Mouse (Mus musculus): ENCODE measurements around the gene Upp1. TPM values are rescaled to one million over a fixed set of nuclear protein-coding genes. Genes with fewer than 3 reads are reported as not detected.
"Not testable (repeated sequence)": the region's sequence is repeated elsewhere in the genome, so short reads cannot be mapped to it uniquely, and the experiment has no call there.

The Upp1 gene
- polyA plus RNA-seq, 1 experiment = 30.4 TPM

DNA sequence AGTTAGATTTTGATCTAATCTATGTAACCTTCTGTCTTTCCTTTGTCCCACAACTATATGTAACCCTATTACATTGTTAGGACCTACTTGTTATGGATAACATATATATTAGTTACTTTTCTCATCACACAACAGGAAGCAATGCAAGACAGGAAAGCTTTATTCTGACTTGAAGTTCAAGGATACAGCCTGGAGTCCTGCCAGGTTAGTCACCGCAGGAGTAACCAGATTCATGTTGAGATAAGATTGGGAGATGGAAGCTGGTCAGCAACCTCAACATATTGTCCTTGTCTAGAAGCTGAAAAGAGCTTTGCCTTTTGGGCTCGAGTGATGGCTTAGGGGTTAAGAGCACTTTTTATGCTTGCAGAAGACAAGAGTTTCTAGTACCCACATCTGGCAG lies 30.3 kb downstream of the Upp1 start:
- Histone ChIP-seq H3K4me3 (replicated peaks; ENCODE audit: extremely low read depth, low read depth, low read length) (no peak overlapping the region), H3K4me1 (ENCODE audit: control insufficient read depth, insufficient read depth, low read length) (no peaks in the 10 kb centered on the region)
- WGBS = 39% methylated on average over 2 of the region's 2 CpGs
- no peak for DNase-seq
- no peak for TF ChIP-seq CTCF (IDR thresholded peaks at IDR 0.05; ENCODE audit: insufficient read depth, low read length)

DNA sequence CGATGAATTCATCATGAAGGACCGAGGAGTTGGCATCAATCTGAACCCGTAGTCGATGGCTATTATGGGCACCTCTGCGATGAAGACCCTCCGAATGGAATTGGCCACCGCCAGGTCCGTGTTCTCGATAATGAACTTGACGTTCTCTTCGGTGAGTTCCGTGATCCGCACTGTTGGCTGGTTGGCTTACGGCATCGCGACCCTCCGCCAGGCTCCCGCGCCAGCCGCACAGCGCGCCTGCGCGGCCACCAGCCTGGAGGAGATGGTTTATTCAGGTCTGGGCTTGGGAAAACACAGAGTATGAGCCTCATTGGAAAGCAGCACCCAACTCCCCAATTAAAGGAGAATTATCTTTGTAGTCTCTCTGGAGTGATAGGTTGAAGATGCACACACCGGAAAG lies 32.5 kb downstream of the Upp1 start:
- WGBS = 82% methylated on average over 25 of the region's 25 CpGs
- not testable (repeated sequence) for H3K4me1 ChIP-seq (ENCODE audit: control insufficient read depth, insufficient read depth, low read length); DNase-seq; H3K4me3 ChIP-seq (replicated peaks; ENCODE audit: extremely low read depth, low read depth, low read length)

DNA sequence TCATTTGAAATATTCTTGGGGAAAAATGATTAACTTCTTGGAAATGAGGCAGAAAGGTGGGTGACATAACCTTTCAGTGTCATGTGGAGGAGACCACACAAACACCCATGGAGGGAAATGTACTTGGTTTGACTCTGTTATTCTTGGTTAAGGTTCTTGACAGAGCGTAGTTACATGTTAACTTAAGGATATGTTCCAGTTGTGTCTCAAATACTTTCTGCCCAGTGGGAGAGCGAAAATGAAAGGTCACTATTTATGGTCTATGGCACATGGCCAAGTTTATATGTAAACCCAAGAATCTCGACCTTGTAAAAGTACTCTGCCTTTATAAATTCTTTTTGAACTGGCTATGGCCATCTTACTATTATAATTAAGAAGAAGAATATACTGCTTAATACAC lies 42.0 kb downstream of the Upp1 start:
- no peak for DNase-seq
- Histone ChIP-seq H3K4me1 (ENCODE audit: control insufficient read depth, insufficient read depth, low read length) (no peaks in the 10 kb centered on the region), H3K4me3 (replicated peaks; ENCODE audit: extremely low read depth, low read depth, low read length) (no peak overlapping the region)
- WGBS = 29% methylated on average over 3 of the region's 3 CpGs
- TF ChIP-seq CTCF (IDR thresholded peaks at IDR 0.05; ENCODE audit: insufficient read depth, low read length) (no peak), POLR2A (IDR thresholded peaks at IDR 0.05; ENCODE audit: borderline replicate concordance, extremely low read depth, low read depth, low read length) (no peak)

DNA sequence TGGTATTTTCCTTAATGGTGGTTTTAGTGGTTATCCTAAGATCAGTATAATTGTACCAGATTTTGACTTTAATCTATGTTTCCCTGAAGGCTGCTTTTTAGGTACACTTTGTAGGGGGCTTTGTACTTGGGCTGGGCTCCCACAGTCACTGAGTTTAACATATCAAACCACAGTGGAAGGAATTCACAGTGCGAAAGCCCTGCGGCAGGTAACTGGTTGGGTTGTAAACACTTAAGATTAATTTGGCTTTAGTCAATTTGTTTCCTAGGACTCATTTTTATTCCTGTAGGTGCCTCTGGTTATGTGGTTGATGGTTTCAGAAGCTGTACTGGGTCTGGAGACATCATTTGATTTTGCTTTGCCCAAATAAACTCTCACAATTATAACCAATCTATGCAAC lies 49.4 kb downstream of the Upp1 start:
- no peak for DNase-seq
- H3K4me3 ChIP-seq (replicated peaks; ENCODE audit: extremely low read depth, low read depth, low read length) = no peak overlapping the region
- 82% methylated on average over 2 of the region's 2 CpGs for WGBS
- no peak for TF ChIP-seq CTCF (IDR thresholded peaks at IDR 0.05; ENCODE audit: insufficient read depth, low read length)
- no peak for TF ChIP-seq POLR2A (IDR thresholded peaks at IDR 0.05; ENCODE audit: borderline replicate concordance, extremely low read depth, low read depth, low read length)
- H3K4me1 ChIP-seq (ENCODE audit: control insufficient read depth, insufficient read depth, low read length) = no peaks in the 10 kb centered on the region

DNA sequence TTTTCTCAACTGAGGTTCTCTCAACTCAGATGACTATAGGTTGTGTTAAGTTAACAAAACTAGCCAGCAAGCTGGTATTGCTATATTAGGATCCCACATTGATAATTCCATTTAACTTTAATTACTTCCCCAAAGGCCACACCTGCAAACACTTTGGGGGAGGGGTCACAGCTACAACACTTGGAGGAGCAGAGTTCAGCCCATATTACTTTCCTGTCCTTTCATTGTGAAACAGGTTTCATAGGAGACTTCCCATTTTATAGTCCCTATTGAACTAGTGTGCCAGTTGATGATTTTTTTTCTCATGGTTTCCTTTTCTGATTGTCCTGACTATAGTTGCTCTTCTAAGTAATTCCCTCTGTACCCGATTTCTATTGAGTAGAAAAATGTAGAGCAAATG lies 63.6 kb downstream of the Upp1 start:
- H3K4me1 ChIP-seq (ENCODE audit: control insufficient read depth, insufficient read depth, low read length) = no peaks in the 10 kb centered on the region
- DNase-seq = no peak
- TF ChIP-seq CTCF (IDR thresholded peaks at IDR 0.05; ENCODE audit: insufficient read depth, low read length) (no peak), POLR2A (IDR thresholded peaks at IDR 0.05; ENCODE audit: borderline replicate concordance, extremely low read depth, low read depth, low read length) (no peak)
- H3K4me3 ChIP-seq (replicated peaks; ENCODE audit: extremely low read depth, low read depth, low read length) = no peak overlapping the region
- 79% methylated on average over 1 of the region's 1 CpGs for WGBS

Other genes starting within 250 kb of the Upp1 start
- gene Pkd1l1, start 144.8 kb upstream of the Upp1 start, polyA plus RNA-seq (2012; rRNA removed) = 0.08 and 0.52 TPM in 2 replicates
- 9.1 and 11.5 TPM in 2 replicates for gene Hus1, start 106.9 kb upstream of the Upp1 start, polyA plus RNA-seq (2012; rRNA removed)
- 4.4 and 6.4 TPM in 2 replicates for gene Gm11992, start 69.5 kb upstream of the Upp1 start, polyA plus RNA-seq (2012; rRNA removed)
- gene Sun3, start 69.1 kb upstream of the Upp1 start, polyA plus RNA-seq (2012; rRNA removed) = 0.13 TPM in 1 of 2 replicates, not detected in the other
- gene Abca13, start 73.8 kb downstream of the Upp1 start, polyA plus RNA-seq (2012; rRNA removed) = 0.02 TPM in 2 replicates